In genomic region chr12:107960789-107961491, GRCm38 (mm10) we compare ENCODE assay signal across 8 mouse cellular contexts. TPM values are rescaled to one million over a fixed set of nuclear protein-coding genes. Genes with fewer than 3 reads are reported as not detected.
DNase-seq lines count a peak whose midpoint lies in the region; ATAC-seq and TF ChIP-seq lines count a peak whose summit lies in the region.

No protein-coding gene starts in this region.

- no peak overlapping the region for H3K9ac ChIP-seq in hindbrain, embryonic 14.5 days
- no peak overlapping the region for H3K9ac ChIP-seq in limb, embryonic 12.5 days (replicated peaks)
- H3K9ac ChIP-seq in stomach, embryonic 16.5 days (ENCODE audit: low read length), result no peak overlapping the region
- no peak overlapping the region for H3K9ac ChIP-seq in liver, embryonic 11.5 days (ENCODE audit: low read depth, low read length)

- 0 out of 2 replicates have a peak, but pooled peaks have one; percentile 34 for ATAC-seq in hindbrain, embryonic 14.5 days (ENCODE audit: low FRiP score)
- ATAC-seq in limb, embryonic 12.5 days (ENCODE audit: insufficient number of reproducible peaks, insufficient read depth, low FRiP score, low TSS enrichment, low read depth), result peak; percentile 17; the same call in 1 of the 2 replicates
- ATAC-seq in stomach, embryonic 16.5 days (ENCODE audit: insufficient read depth, low FRiP score), result peak; percentile 90
- no peak for ATAC-seq in liver, embryonic 11.5 days (replicated peaks; ENCODE audit: low FRiP score)

- no peak for TF ChIP-seq POLR2A in embryonic fibroblast, embryonic 13.5 days (IDR thresholded peaks at IDR 0.05; ENCODE audit: low read depth, low read length)

- H3K4me1 ChIP-seq in embryonic fibroblast, embryonic 13.5 days (ENCODE audit: control insufficient read depth, insufficient read depth, low read length), result peaks cover 10% of the 10 kb centered on the region
- peaks cover 36% of the 10 kb centered on the region for H3K4me1 ChIP-seq in hindbrain, embryonic 14.5 days (replicated peaks; ENCODE audit: control insufficient read depth, insufficient read depth, low read length)
- H3K4me1 ChIP-seq in limb, embryonic 12.5 days (replicated peaks), result peaks cover 70% of the 10 kb centered on the region
- H3K4me1 ChIP-seq in stomach, embryonic 16.5 days (ENCODE audit: control insufficient read depth, insufficient read depth, low read length), result peaks cover 21% of the 10 kb centered on the region
- 0 out of 2 replicates have a peak, but pooled peaks cover 5% of the 10 kb centered on the region for H3K4me1 ChIP-seq in liver, embryonic 11.5 days (replicated peaks; ENCODE audit: control insufficient read depth, insufficient read depth, low read length)

- TF ChIP-seq CTCF in embryonic fibroblast, embryonic 13.5 days (IDR thresholded peaks at IDR 0.05; ENCODE audit: borderline replicate concordance, insufficient read depth, low read length), result no peak

- H3K27me3 ChIP-seq in hindbrain, embryonic 14.5 days (ENCODE audit: control insufficient read depth, insufficient read depth, low read length), result no peaks in the 10 kb centered on the region
- H3K27me3 ChIP-seq in limb, embryonic 12.5 days, result no peaks in the 10 kb centered on the region
- no peaks in the 10 kb centered on the region for H3K27me3 ChIP-seq in stomach, embryonic 16.5 days (ENCODE audit: control insufficient read depth, insufficient read depth, low read length)
- H3K27me3 ChIP-seq in liver, embryonic 11.5 days (replicated peaks; ENCODE audit: control insufficient read depth, insufficient read depth, low read length), result no peaks in the 10 kb centered on the region

- WGBS in hindbrain, embryonic 14.5 days, result 38% methylated on average over 12 of the region's 12 CpGs
- 9% methylated on average over 12 of the region's 12 CpGs for WGBS in limb, embryonic 12.5 days
- WGBS in stomach, embryonic 16.5 days, result 23% methylated on average over 12 of the region's 12 CpGs
- WGBS in liver, embryonic 11.5 days, result 62% methylated on average over 12 of the region's 12 CpGs

- no peak overlapping the region for H3K4me3 ChIP-seq in embryonic fibroblast, embryonic 13.5 days (ENCODE audit: insufficient read depth, low read length)
- H3K4me3 ChIP-seq in hindbrain, embryonic 14.5 days (replicated peaks; ENCODE audit: low read length), result no peak overlapping the region
- H3K4me3 ChIP-seq in limb, embryonic 12.5 days (replicated peaks), result no peak overlapping the region
- H3K4me3 ChIP-seq in stomach, embryonic 16.5 days (replicated peaks; ENCODE audit: low read length), result 0 out of 2 replicates have a peak overlapping the region, but pooled peaks have one; percentile 7
- no peak overlapping the region for H3K4me3 ChIP-seq in liver, embryonic 11.5 days (ENCODE audit: low read depth, low read length)

- H3K27ac ChIP-seq in embryonic fibroblast, embryonic 13.5 days (ENCODE audit: insufficient read depth, low read length), result peak overlapping the region; percentile 46
- peak overlapping the region; percentile 27 for H3K27ac ChIP-seq in hindbrain, embryonic 14.5 days
- H3K27ac ChIP-seq in limb, embryonic 12.5 days, result peak overlapping the region; percentile 75
- H3K27ac ChIP-seq in stomach, embryonic 16.5 days (ENCODE audit: low read length), result no peak overlapping the region
- H3K27ac ChIP-seq in liver, embryonic 11.5 days (ENCODE audit: low read depth, low read length), result no peak overlapping the region

- H3K9me3 ChIP-seq in hindbrain, embryonic 14.5 days (ENCODE audit: control insufficient read depth, low read length), result no peaks in the 10 kb centered on the region
- H3K9me3 ChIP-seq in limb, embryonic 12.5 days, result no peaks in the 10 kb centered on the region
- no peaks in the 10 kb centered on the region for H3K9me3 ChIP-seq in stomach, embryonic 16.5 days (replicated peaks; ENCODE audit: control insufficient read depth, low read length)
- H3K9me3 ChIP-seq in liver, embryonic 11.5 days (ENCODE audit: control insufficient read depth, low read length), result no peaks in the 10 kb centered on the region

- no peaks in the 10 kb centered on the region for H3K36me3 ChIP-seq in hindbrain, embryonic 14.5 days (replicated peaks; ENCODE audit: control insufficient read depth, insufficient read depth)
- H3K36me3 ChIP-seq in limb, embryonic 12.5 days, result no peaks in the 10 kb centered on the region
- H3K36me3 ChIP-seq in stomach, embryonic 16.5 days (ENCODE audit: control insufficient read depth, insufficient read depth, low read length), result no peaks in the 10 kb centered on the region
- H3K36me3 ChIP-seq in liver, embryonic 11.5 days (ENCODE audit: control insufficient read depth, insufficient read depth, low read length), result no peaks in the 10 kb centered on the region

- peak overlapping the region; percentile 25 for H3K4me2 ChIP-seq in hindbrain, embryonic 14.5 days (replicated peaks)
- peak overlapping the region; percentile 45 for H3K4me2 ChIP-seq in limb, embryonic 12.5 days
- H3K4me2 ChIP-seq in stomach, embryonic 16.5 days (ENCODE audit: low read depth, low read length), result peak overlapping the region; percentile 20; the same call in 1 of the 2 replicates
- no peak overlapping the region for H3K4me2 ChIP-seq in liver, embryonic 11.5 days

- peak; percentile 40 for DNase-seq in ovary, postnatal 36 days (ENCODE audit: low spot score)
- no peak for DNase-seq in ovary, postnatal 10 days (ENCODE audit: low spot score)
- no peak for DNase-seq in hindbrain, embryonic 14.5 days (ENCODE audit: low spot score)
- no peak for DNase-seq in embryo, embryonic 9.5 days (ENCODE audit: extremely low spot score)
- DNase-seq in liver, embryonic 11.5 days (ENCODE audit: low spot score), result no peak

RNA-seq across cellular contexts. Expression of gene Bcl11b, which starts 42.5 kb away (rescaled TPM):
- polyA plus RNA-seq in embryonic fibroblast, embryonic 13.5 days (2011; ENCODE audit: insufficient read length, low read depth, missing spikeins), result 3.0 and 6.5 TPM in 2 replicates
- polyA plus RNA-seq in hindbrain, embryonic 14.5 days (2014; fragmentation: Nextera tagmentation; extraction: Ambion mirVana), result 29.6 and 30.7 TPM in 2 replicates
- polyA plus RNA-seq in limb, embryonic 12.5 days (2016; fragmentation: Nextera tagmentation; extraction: Ambion mirVana), result 19.6 and 19.9 TPM in 2 replicates
- polyA plus RNA-seq in stomach, embryonic 16.5 days (2015; fragmentation: Nextera tagmentation; extraction: Ambion mirVana), result 2.3 and 2.6 TPM in 2 replicates
- 0.53 and 0.90 TPM in 2 replicates for polyA plus RNA-seq in liver, embryonic 11.5 days (2014; fragmentation: Nextera tagmentation; extraction: Ambion mirVana)

Comparison
In these comparisons a context has a peak if more than half of its experiments do, and no peak if none do; other contexts are left out.
1. H3K27ac ChIP-seq: peak in embryonic fibroblast, embryonic 13.5 days (single experiment), hindbrain, embryonic 14.5 days (single experiment) and limb, embryonic 12.5 days (single experiment); none in stomach, embryonic 16.5 days (single experiment) and liver, embryonic 11.5 days (single experiment).